Mouse (Mus musculus): ENCODE measurements around the gene Npas3. TPM values are rescaled to one million over a fixed set of nuclear protein-coding genes. Genes with fewer than 3 reads are reported as not detected.

Gene Npas3
- polyA plus RNA-seq, 1 experiment from 2014 or later, result 0.08 TPM

- 81% methylated on average over 10 of the region's 10 CpGs for WGBS (ENCODE audit: insufficient replicate concordance)
- H3K9ac ChIP-seq (replicated peaks), result no peak overlapping the region
- no peaks in the 10 kb centered on the region for H3K4me1 ChIP-seq (ENCODE audit: insufficient read depth)
- ATAC-seq (no peak), DNase-seq (no peak)
- H3K27ac ChIP-seq (ENCODE audit: low read depth), result no peak overlapping the region
- TF ChIP-seq EP300 (IDR thresholded peaks at IDR 0.05; ENCODE audit: low read depth), result no peak
- H3K36me3 ChIP-seq (replicated peaks; ENCODE audit: insufficient read depth, low read length), result no peaks in the 10 kb centered on the region
- H3K4me2 ChIP-seq (ENCODE audit: low read depth, low read length), result no peak overlapping the region
- H3K27me3 ChIP-seq (ENCODE audit: insufficient read depth, low read length), result no peaks in the 10 kb centered on the region
- no peak overlapping the region for H3K4me3 ChIP-seq (ENCODE audit: low read depth, low read length)
- no peaks in the 10 kb centered on the region for H3K9me3 ChIP-seq (ENCODE audit: low read length)
These were observed 178.7 kb downstream of the Npas3 start for GRCm38 (mm10) chr12:53427153-53427552.

GRCm38 (mm10) chr12:53442029-53442428, 193.6 kb downstream of the Npas3 start:
- WGBS (ENCODE audit: insufficient replicate concordance), result 50% methylated on average over 2 of the region's 2 CpGs
- no peak overlapping the region for H3K9ac ChIP-seq (replicated peaks)
- DNase-seq (no peak), ATAC-seq (no peak)
- H3K27ac ChIP-seq (ENCODE audit: low read depth), result no peak overlapping the region
- TF ChIP-seq EP300 (IDR thresholded peaks at IDR 0.05; ENCODE audit: low read depth) (no peak), CTCF (IDR thresholded peaks at IDR 0.05; ENCODE audit: low read depth) (no peak)
- H3K27me3 ChIP-seq (ENCODE audit: insufficient read depth, low read length), result no peaks in the 10 kb centered on the region
- H3K4me3 ChIP-seq (ENCODE audit: low read depth, low read length), result no peak overlapping the region
- no peaks in the 10 kb centered on the region for H3K36me3 ChIP-seq (replicated peaks; ENCODE audit: insufficient read depth, low read length)
- no peak overlapping the region for H3K4me2 ChIP-seq (ENCODE audit: low read depth, low read length)
- H3K4me1 ChIP-seq (ENCODE audit: insufficient read depth), result no peaks in the 10 kb centered on the region
- H3K9me3 ChIP-seq (ENCODE audit: low read length), result no peaks in the 10 kb centered on the region

DNA sequence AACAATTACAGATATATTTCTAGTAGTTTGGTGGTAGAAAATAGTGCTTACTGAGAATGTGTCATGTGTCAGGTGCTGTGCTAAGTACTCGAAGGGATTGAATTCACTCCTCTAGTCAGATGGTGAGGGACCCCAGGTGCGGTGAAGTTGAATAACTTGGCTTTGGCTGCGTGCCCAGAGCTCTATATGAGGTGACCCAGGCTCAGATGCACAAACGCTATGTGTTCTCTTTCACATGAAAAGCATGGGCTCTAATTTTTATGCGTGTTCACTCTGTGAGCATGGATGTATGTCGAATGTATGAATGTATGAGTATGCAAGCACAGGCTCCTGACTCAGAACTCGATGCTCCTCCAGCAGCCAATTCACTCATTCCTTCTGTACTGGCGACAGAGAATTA, 199.0 kb downstream of the Npas3 start:
- no peak for TF ChIP-seq CTCF (IDR thresholded peaks at IDR 0.05; ENCODE audit: low read depth)
- no peak for TF ChIP-seq EP300 (IDR thresholded peaks at IDR 0.05; ENCODE audit: low read depth)
- no peak for ATAC-seq
- Histone ChIP-seq H3K4me2 (ENCODE audit: low read depth, low read length) (no peak overlapping the region), H3K36me3 (replicated peaks; ENCODE audit: insufficient read depth, low read length) (no peaks in the 10 kb centered on the region), H3K27ac (ENCODE audit: low read depth) (no peak overlapping the region), H3K9ac (replicated peaks) (no peak overlapping the region), H3K27me3 (ENCODE audit: insufficient read depth, low read length) (no peaks in the 10 kb centered on the region), H3K4me3 (ENCODE audit: low read depth, low read length) (no peak overlapping the region), H3K9me3 (ENCODE audit: low read length) (no peaks in the 10 kb centered on the region), H3K4me1 (ENCODE audit: insufficient read depth) (no peaks in the 10 kb centered on the region)
- 75% methylated on average over 8 of the region's 8 CpGs for WGBS (ENCODE audit: insufficient replicate concordance)
- no peak for DNase-seq

GRCm38 (mm10) chr12:53448040-53448439, 199.6 kb downstream of the Npas3 start:
- DNase-seq (no peak), ATAC-seq (no peak)
- TF ChIP-seq CTCF (IDR thresholded peaks at IDR 0.05; ENCODE audit: low read depth), result no peak
- TF ChIP-seq EP300 (IDR thresholded peaks at IDR 0.05; ENCODE audit: low read depth), result no peak
- Histone ChIP-seq H3K27ac (ENCODE audit: low read depth) (no peak overlapping the region), H3K4me2 (ENCODE audit: low read depth, low read length) (no peak overlapping the region), H3K4me3 (ENCODE audit: low read depth, low read length) (no peak overlapping the region), H3K27me3 (ENCODE audit: insufficient read depth, low read length) (no peaks in the 10 kb centered on the region), H3K9ac (replicated peaks) (no peak overlapping the region), H3K4me1 (ENCODE audit: insufficient read depth) (no peaks in the 10 kb centered on the region), H3K36me3 (replicated peaks; ENCODE audit: insufficient read depth, low read length) (no peaks in the 10 kb centered on the region), H3K9me3 (ENCODE audit: low read length) (no peaks in the 10 kb centered on the region)
- WGBS (ENCODE audit: insufficient replicate concordance), result 44% methylated on average over 3 of the region's 3 CpGs

- Histone ChIP-seq H3K36me3 (replicated peaks; ENCODE audit: insufficient read depth, low read length) (no peaks in the 10 kb centered on the region), H3K4me3 (ENCODE audit: low read depth, low read length) (no peak overlapping the region), H3K9ac (replicated peaks) (no peak overlapping the region), H3K9me3 (ENCODE audit: low read length) (no peaks in the 10 kb centered on the region), H3K4me1 (ENCODE audit: insufficient read depth) (no peaks in the 10 kb centered on the region), H3K27me3 (ENCODE audit: insufficient read depth, low read length) (no peaks in the 10 kb centered on the region), H3K27ac (ENCODE audit: low read depth) (no peak overlapping the region), H3K4me2 (ENCODE audit: low read depth, low read length) (no peak overlapping the region)
- TF ChIP-seq EP300 (IDR thresholded peaks at IDR 0.05; ENCODE audit: low read depth), result no peak
- TF ChIP-seq CTCF (IDR thresholded peaks at IDR 0.05; ENCODE audit: low read depth), result no peak
- ATAC-seq (no peak), DNase-seq (no peak)
These were observed 219.1 kb downstream of the Npas3 start for GRCm38 (mm10) chr12:53467549-53467948.

DNA sequence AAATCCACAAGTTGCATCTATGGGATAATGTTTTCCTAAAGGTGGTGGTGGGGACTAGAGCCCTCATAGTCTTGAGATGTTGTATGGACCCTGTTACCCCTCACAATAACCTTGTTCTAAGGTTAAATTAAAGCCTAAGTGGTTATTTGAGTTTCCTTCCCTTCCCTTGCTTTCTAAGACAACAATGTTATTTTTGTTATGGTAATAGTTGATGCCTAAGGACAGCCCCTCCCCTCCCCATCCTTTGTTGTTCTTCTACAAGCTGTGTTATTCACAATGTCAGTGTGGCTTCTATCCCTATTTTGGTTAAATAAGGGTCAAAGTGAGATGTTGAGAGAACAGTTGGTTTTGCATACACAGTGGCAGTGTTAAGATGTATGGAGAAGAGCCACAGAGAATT, 226.0 kb downstream of the Npas3 start:
- Histone ChIP-seq H3K36me3 (replicated peaks; ENCODE audit: insufficient read depth, low read length) (no peaks in the 10 kb centered on the region), H3K4me1 (ENCODE audit: insufficient read depth) (no peaks in the 10 kb centered on the region), H3K27me3 (ENCODE audit: insufficient read depth, low read length) (no peaks in the 10 kb centered on the region), H3K27ac (ENCODE audit: low read depth) (no peak overlapping the region), H3K9ac (replicated peaks) (no peak overlapping the region), H3K4me2 (ENCODE audit: low read depth, low read length) (no peak overlapping the region), H3K4me3 (ENCODE audit: low read depth, low read length) (no peak overlapping the region), H3K9me3 (ENCODE audit: low read length) (no peaks in the 10 kb centered on the region)
- no peak for ATAC-seq
- DNase-seq, result no peak
- TF ChIP-seq EP300 (IDR thresholded peaks at IDR 0.05; ENCODE audit: low read depth) (no peak), CTCF (IDR thresholded peaks at IDR 0.05; ENCODE audit: low read depth) (no peak)

- Histone ChIP-seq H3K4me3 (ENCODE audit: low read depth, low read length) (no peak overlapping the region), H3K4me2 (ENCODE audit: low read depth, low read length) (no peak overlapping the region), H3K27me3 (ENCODE audit: insufficient read depth, low read length) (no peaks in the 10 kb centered on the region), H3K4me1 (ENCODE audit: insufficient read depth) (no peaks in the 10 kb centered on the region), H3K27ac (ENCODE audit: low read depth) (no peak overlapping the region), H3K9me3 (ENCODE audit: low read length) (no peaks in the 10 kb centered on the region), H3K36me3 (replicated peaks; ENCODE audit: insufficient read depth, low read length) (no peaks in the 10 kb centered on the region), H3K9ac (replicated peaks) (no peak overlapping the region)
- 81% methylated on average over 6 of the region's 6 CpGs for whole genome bisulfite sequencing (ENCODE audit: insufficient replicate concordance)
- no peak for DNase-seq
- no peak for TF ChIP-seq CTCF (IDR thresholded peaks at IDR 0.05; ENCODE audit: low read depth)
- TF ChIP-seq EP300 (IDR thresholded peaks at IDR 0.05; ENCODE audit: low read depth), result no peak
- ATAC-seq, result no peak
These were observed 236.4 kb downstream of the Npas3 start for GRCm38 (mm10) chr12:53484924-53485323.
